Mouse (Mus musculus): ENCODE data around the gene Lrrc30.

The Lrrc30 gene

GRCm38 (mm10) chr17:67583422-67583821, 49.1 kb downstream of the Lrrc30 start:
- in situ Hi-C loops (cut with MboI, MseI) = loop anchor here in 1 of 2 experiments (10.0 kb wide), 1 partner anchor 229 kb away; the partner anchor contains the start of gene Ptprm

- in situ Hi-C loops (cut with MboI, MseI) = loop anchor here in 1 of 2 experiments (10.0 kb wide), 1 partner anchor 228 kb away; the partner anchor contains the start of gene Ptprm
These were observed 49.7 kb downstream of the Lrrc30 start for GRCm38 (mm10) chr17:67582681-67583356.

- in situ Hi-C loops (cut with MboI, MseI) = loop anchor here in 1 of 2 experiments (10.0 kb wide), 1 partner anchor 227 kb away; the partner anchor contains the start of gene Ptprm
These were observed 50.7 kb downstream of the Lrrc30 start for GRCm38 (mm10) chr17:67581839-67582238.
